Mouse (Mus musculus): ENCODE measurements around the gene Tube1.

Tube1 gene

GRCm38 (mm10) chr10:39133462-39134310 lies at the start of gene Tube1, which contains the start of gene Fam229b:
Tube1 (plus strand) TSS chr10:39133976.
Fam229b (minus strand) TSS chr10:39133914.
- DNase-seq (ENCODE audit: low spot score in 2 of 2): peak; percentile 81 to 87

GRCm38 (mm10) chr10:39096981-39097380 lies 36.8 kb upstream of the Tube1 start:
- DNase-seq (ENCODE audit: low spot score in 2 of 2): no peak

- no peak for DNase-seq (ENCODE audit: low spot score in 2 of 2)
Observed at GRCm38 (mm10) chr10:39098746-39099145, 35.0 kb upstream of the Tube1 start.

GRCm38 (mm10) chr10:39104803-39105449 lies 28.9 kb upstream of the Tube1 start:
- DNase-seq (ENCODE audit: low spot score in 2 of 2): no peak

GRCm38 (mm10) chr10:39106413-39106812 lies 27.4 kb upstream of the Tube1 start:
- DNase-seq (ENCODE audit: low spot score in 2 of 2): no peak

GRCm38 (mm10) chr10:39106935-39107334 lies 26.8 kb upstream of the Tube1 start:
- no peak for DNase-seq (ENCODE audit: low spot score in 2 of 2)

- no peak for DNase-seq (ENCODE audit: low spot score in 2 of 2)
Observed at GRCm38 (mm10) chr10:39108837-39109488, 24.8 kb upstream of the Tube1 start.

- DNase-seq (ENCODE audit: low spot score in 2 of 2): no peak
Observed at GRCm38 (mm10) chr10:39109489-39109874, 24.3 kb upstream of the Tube1 start.

GRCm38 (mm10) chr10:39121412-39121811 lies 12.4 kb upstream of the Tube1 start:
- DNase-seq (ENCODE audit: low spot score in 2 of 2): no peak

- no peak for DNase-seq (ENCODE audit: low spot score in 2 of 2)
Observed at GRCm38 (mm10) chr10:39137766-39138165, 4.0 kb downstream of the Tube1 start.

- DNase-seq (ENCODE audit: low spot score in 2 of 2): no peak
Observed at GRCm38 (mm10) chr10:39138761-39139160, 5.0 kb downstream of the Tube1 start.

- no peak for DNase-seq (ENCODE audit: low spot score in 2 of 2)
Observed at GRCm38 (mm10) chr10:39140843-39141242, 7.1 kb downstream of the Tube1 start.

GRCm38 (mm10) chr10:39141401-39141800 lies 7.6 kb downstream of the Tube1 start:
- DNase-seq (ENCODE audit: low spot score in 2 of 2): no peak

- DNase-seq (ENCODE audit: low spot score in 2 of 2): no peak
Observed at GRCm38 (mm10) chr10:39142216-39142615, 8.4 kb downstream of the Tube1 start.

GRCm38 (mm10) chr10:39156719-39157118 lies 22.9 kb downstream of the Tube1 start:
- no peak for DNase-seq (ENCODE audit: low spot score in 2 of 2)

- DNase-seq (ENCODE audit: low spot score in 2 of 2): no peak
Observed at GRCm38 (mm10) chr10:39157321-39157720, 23.5 kb downstream of the Tube1 start.

GRCm38 (mm10) chr10:39158306-39158705 lies 24.5 kb downstream of the Tube1 start:
- no peak for DNase-seq (ENCODE audit: low spot score in 2 of 2)

GRCm38 (mm10) chr10:39161406-39161805 lies 27.6 kb downstream of the Tube1 start:
- no peak for DNase-seq (ENCODE audit: low spot score in 2 of 2)

- no peak for DNase-seq (ENCODE audit: low spot score in 2 of 2)
Observed at GRCm38 (mm10) chr10:39162666-39163484, 29.1 kb downstream of the Tube1 start.

GRCm38 (mm10) chr10:39163694-39164093 lies 29.9 kb downstream of the Tube1 start, which contains the start of gene Ccn6:
Ccn6 (minus strand) TSS chr10:39163794.
- no peak for DNase-seq (ENCODE audit: low spot score in 2 of 2)

GRCm38 (mm10) chr10:39165632-39166115 lies 31.9 kb downstream of the Tube1 start:
- no peak for DNase-seq (ENCODE audit: low spot score in 2 of 2)
